Mouse (Mus musculus) bone marrow macrophage, adult 2 months (primary cell): Measurements from ENCODE around the gene Fam168a.

ENCODE experiments used
- CTCF ChIP-seq: IDR thresholded peaks from 2 replicates; pipeline ENCODE4 v1.5.1; 2012; ENCODE audit warnings: low read depth, mild to moderate bottlenecking, low read length, moderate library complexity
- POLR2A ChIP-seq: IDR thresholded peaks from 2 replicates; pipeline ENCODE4 v1.6.1; 2012; ENCODE audit warnings: mild to moderate bottlenecking, low read depth, low read length, borderline replicate concordance

- TF ChIP-seq POLR2A (no peak), CTCF (no peak)
Observed at GRCm38 (mm10) chr7:100805391-100805790, 99.0 kb downstream of the Fam168a start.
